Mouse (Mus musculus): ENCODE measurements around the gene Mavs. TPM values are rescaled to one million over a fixed set of nuclear protein-coding genes. Genes with fewer than 3 reads are reported as not detected.

Gene Mavs
- polyA plus RNA-seq, 1 experiment from 2014 or later = 5.0 TPM

Small RNA genes within 50 kb of the gene (microRNA-seq; reads per million reads assigned to microRNA genes)
- gene Mir103-2 = 41.3 reads per million, percentile 32 among the genes with 10 or more reads in this experiment

Other genes with a start within 250 kb of the Mavs start
- gene Gfra4, start 191.0 kb upstream of the Mavs start, polyA plus RNA-seq (2014; fragmentation: Nextera tagmentation; extraction: Ambion mirVana) = 49.4 and 63.7 TPM in 2 replicates
- gene Adam33, start 170.2 kb upstream of the Mavs start, polyA plus RNA-seq (2014; fragmentation: Nextera tagmentation; extraction: Ambion mirVana) = 0.60 and 0.73 TPM in 2 replicates
- 0.09 and 0.43 TPM in 2 replicates for gene Siglec1, start 147.3 kb upstream of the Mavs start, polyA plus RNA-seq (2014; fragmentation: Nextera tagmentation; extraction: Ambion mirVana)
- gene Hspa12b, start 106.8 kb upstream of the Mavs start, polyA plus RNA-seq (2014; fragmentation: Nextera tagmentation; extraction: Ambion mirVana) = 1.3 and 3.4 TPM in 2 replicates
- not detected in 2 replicates for gene Gm11037, start 100.6 kb upstream of the Mavs start, polyA plus RNA-seq (2014; fragmentation: Nextera tagmentation; extraction: Ambion mirVana)
- gene 1700037H04Rik, start 74.0 kb upstream of the Mavs start, polyA plus RNA-seq (2014; fragmentation: Nextera tagmentation; extraction: Ambion mirVana) = 86.9 and 90.0 TPM in 2 replicates
- gene Cenpb, start 54.0 kb upstream of the Mavs start, polyA plus RNA-seq (2014; fragmentation: Nextera tagmentation; extraction: Ambion mirVana) = 7.0 and 10.5 TPM in 2 replicates
- 21.9 and 24.7 TPM in 2 replicates for gene Cdc25b, start 47.1 kb upstream of the Mavs start, polyA plus RNA-seq (2014; fragmentation: Nextera tagmentation; extraction: Ambion mirVana)
- gene Spef1, start 46.8 kb upstream of the Mavs start, polyA plus RNA-seq (2014; fragmentation: Nextera tagmentation; extraction: Ambion mirVana) = 9.2 and 9.4 TPM in 2 replicates
- gene Ap5s1, start 27.0 kb upstream of the Mavs start, polyA plus RNA-seq (2014; fragmentation: Nextera tagmentation; extraction: Ambion mirVana) = 39.4 and 39.5 TPM in 2 replicates
- 28.7 and 32.2 TPM in 2 replicates for gene Pank2, start 28.4 kb downstream of the Mavs start, polyA plus RNA-seq (2014; fragmentation: Nextera tagmentation; extraction: Ambion mirVana)
- gene Rnf24, start 118.8 kb downstream of the Mavs start, polyA plus RNA-seq (2014; fragmentation: Nextera tagmentation; extraction: Ambion mirVana) = 18.4 and 19.0 TPM in 2 replicates

All from neural tube, embryonic 14.5 days (tissue).